Mouse (Mus musculus) adrenal gland, adult 18-20 months (tissue): Measurements from ENCODE around the gene Tulp2. TPM values are rescaled to one million over a fixed set of nuclear protein-coding genes. Genes with fewer than 3 reads are reported as not detected.
"Not testable (repeated sequence)": the region's sequence is repeated elsewhere in the genome, so short reads cannot be mapped to it uniquely, and the experiment has no call there.

ENCODE experiments used
- DNase-seq, 2 experiments: peaks; one replicate each; pipeline ENCODE4 v3.0.0; 2021 to 2022; ENCODE audit warnings: low spot score in 2 of 2
- total RNA-seq, 2 experiments: library from RNA; stranded (reverse); gene quantifications; 1 replicate in 1 of 2; 2 replicates in 1 of 2; pipeline ENCODE4 v1.2.3; 2021

Tulp2 gene
- total RNA-seq, 2 experiments from 2014 or later = 0.66 to 2.6 TPM

GRCm38 (mm10) chr7:45520605-45521004, 38.9 kb downstream of the Tulp2 start:
- DNase-seq = no peak

GRCm38 (mm10) chr7:45521728-45522184, 40.1 kb downstream of the Tulp2 start:
- DNase-seq = peak; percentile 69 to 80

DNA sequence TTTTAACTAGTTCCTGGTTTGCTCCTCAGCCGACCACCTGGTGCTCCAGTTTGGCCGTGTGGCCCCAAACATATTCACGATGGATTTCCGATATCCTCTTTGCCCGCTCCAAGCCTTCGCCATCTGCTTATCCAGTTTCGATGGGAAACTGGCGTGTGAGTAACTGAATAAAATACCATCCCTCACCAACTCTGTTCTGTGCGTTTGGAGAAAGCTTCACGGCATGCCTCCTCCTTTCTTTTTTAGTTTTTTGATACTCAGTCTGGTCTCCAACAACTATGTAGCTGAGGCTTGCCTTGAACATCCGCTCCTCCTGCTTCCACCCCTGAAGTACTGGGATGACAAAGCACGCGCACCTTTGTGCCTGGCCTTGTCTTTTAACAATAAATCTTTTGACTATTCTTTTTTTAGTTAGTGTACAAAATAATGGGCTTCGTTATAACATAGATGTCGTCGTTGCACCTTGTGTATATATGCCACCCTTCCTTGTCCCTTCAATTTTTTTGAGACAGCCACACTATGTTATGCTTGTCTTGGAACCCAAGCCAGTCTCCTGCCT, 40.6 kb downstream of the Tulp2 start:
- DNase-seq = no peak

- DNase-seq = no peak
These were observed 41.4 kb downstream of the Tulp2 start for GRCm38 (mm10) chr7:45522957-45523676.

DNA sequence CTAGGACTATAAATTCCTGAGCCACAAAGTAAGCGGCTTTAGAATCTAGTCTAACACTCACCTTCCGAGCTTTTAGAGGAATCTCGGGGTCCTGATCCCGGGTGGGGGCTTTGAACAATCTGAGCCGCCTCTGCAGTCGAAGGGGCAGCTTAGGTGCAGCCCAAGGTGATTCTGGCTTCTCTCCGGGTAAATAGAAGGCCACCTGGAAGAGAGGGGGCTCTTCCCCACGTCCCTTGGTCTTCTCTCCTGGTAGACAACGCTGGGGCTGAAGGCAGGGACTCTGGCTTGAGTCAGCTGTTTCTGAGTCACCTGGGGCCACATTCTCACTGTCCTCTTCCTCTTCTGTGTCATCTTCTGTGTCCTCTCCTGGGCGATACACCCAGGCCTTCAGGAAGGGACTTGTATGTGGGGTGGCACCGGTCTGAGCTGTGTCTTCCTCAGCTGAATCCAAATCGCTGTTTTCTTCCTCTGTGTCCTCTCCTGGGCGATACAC, 42.0 kb downstream of the Tulp2 start:
- DNase-seq = no peak

DNA sequence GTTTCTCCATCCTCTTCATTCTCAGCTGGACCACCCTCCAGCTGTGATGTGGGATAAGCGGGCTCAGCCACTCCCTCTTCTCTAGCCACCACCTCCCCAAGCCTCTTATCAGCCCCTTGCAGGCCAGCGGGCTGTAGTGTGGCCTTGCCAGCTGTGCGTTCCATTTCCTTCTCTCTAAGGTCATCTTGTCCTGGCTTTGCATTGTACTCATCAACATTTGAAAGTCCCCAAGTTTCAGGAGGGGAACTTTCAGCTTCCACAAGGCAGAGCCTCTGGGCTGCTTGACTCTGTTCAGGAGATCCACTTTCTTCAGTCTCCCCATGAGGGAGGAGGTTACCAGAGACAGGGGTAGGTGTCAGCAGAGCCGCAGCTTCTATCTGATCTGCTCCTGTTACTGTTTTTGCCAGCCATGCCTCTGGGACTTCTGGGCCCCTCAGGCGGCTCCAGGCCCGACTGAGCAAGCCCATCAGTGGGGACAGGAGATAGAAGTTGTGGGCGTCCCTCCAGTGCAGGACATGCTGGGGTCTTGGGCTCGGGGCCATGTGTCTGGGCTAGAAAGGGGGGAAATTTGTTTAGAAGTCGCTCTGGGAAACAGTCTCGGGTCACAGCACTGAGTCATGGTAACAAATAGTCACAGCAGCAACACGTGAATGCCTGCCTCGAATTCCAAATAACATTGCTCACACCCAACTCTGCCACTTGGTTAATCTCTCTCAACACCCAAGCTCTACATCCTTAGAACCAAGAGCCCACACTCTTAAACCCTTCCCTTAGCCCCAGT, 43.4 kb downstream of the Tulp2 start:
- DNase-seq = peak; percentile 41 to 48

DNA sequence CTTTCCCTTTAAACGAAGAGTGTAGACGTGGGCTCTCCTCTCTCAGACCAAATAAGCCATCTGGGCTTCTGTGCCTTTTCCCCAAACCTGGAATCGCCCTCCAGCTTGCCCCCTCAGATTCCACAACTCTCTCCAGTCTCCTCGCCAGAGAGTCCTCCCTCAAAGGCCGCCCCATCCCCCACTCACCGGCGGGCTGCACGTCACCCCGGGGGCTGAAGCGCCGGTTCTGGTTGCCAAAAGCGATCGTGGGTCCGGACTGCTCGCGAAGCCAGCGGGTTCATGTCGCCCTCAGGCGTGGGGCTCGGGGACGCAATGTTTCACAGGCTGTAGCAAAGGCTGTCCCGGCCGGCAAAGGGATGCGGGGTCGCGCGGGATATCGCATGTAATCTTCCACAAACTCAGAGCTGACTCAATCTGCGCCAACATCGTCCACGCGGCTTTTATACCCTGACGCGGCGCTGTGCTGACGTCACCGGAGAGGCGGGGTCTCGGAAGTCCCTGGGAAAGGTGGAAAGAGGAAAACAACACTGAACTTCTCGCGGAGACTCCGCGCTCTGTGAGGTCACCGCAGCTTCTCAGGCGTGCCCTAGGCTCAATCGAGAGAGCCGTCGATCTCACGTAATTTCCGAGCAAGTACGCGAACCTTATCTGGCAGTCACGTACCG, 44.3 kb downstream of the Tulp2 start, which contains the start of the genes Ppp1r15a and Plekha4:
Ppp1r15a (minus strand) TSS at position 460 of the 665 bp plus-strand sequence.
Plekha4 (plus strand) TSS at position 522 of the 665 bp plus-strand sequence.
- peak; percentile 98 for DNase-seq

DNA sequence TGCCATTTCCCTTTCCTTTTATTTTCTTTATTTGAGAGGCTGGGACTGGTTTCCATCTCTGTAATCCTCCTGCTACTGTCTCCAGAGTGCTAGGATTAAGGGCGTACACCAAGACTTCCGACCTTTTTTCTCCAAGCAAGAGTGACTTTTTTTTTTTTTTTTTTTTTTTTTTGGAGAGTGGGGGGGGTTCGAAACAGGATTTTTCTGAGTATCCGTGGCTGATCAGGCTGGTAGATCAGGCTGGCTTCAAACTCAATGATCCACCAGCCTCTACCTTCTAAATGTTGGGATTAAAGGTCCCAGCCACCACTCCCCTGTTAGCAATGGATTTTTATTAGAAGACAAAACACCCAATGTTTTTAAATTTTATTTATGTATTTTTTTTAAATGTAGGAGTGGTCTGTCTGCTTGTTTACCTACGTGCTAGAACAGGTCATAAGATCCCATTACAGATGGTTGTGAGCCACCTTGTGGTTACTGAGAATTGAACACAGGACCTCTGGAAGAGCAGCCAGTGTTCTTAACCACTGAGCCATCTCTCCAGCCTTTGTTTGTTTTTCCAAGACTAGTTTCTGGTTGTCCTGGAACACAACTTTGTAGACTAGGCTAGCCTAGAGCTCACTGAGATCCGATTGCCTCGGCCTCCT, 44.9 kb downstream of the Tulp2 start:
- no peak for DNase-seq

- not testable (repeated sequence) for DNase-seq
These were observed 45.5 kb downstream of the Tulp2 start for GRCm38 (mm10) chr7:45527169-45527568.

DNA sequence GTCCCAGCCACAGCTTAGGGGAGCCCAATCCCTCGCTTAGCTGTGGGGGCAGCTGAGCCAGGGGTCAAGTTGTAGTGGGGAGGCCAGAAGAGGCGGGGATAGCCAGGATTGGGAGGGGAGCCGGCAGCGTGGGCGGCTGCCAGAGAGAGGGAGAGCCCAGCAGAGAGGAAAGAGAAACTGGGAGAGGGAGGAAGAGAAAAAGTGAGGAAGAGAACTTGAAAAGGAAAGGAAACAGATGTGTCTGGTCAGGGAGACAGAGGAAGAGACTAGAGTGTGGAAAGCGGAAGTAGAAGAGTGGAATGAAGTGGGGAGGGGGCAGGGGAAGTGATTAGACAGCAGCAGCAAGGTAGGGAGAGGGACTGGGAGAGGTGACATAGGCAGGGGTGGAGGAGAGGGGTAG, 47.8 kb downstream of the Tulp2 start:
- no peak for DNase-seq

DNA sequence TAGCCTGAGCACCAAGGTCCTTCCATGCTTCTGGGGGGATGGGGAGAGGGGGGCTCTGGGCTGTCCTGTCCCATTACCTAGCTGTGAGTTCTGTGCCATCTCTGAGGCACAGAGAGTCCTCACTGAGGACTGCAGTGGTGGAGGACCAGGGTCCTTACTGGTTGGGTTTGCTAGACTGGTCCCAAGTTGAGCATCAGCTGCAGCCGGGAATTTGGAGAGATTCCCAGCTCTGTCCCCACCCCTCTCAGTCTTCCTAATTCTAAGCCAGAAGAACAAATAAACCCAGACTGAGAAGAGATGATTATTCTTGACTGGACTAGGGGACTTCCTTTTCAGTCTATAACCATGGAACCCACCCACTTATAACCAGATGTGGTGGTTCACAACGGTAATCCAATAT, 49.0 kb downstream of the Tulp2 start:
- DNase-seq = no peak

GRCm38 (mm10) chr7:45535676-45536075, 54.0 kb downstream of the Tulp2 start:
- no peak for DNase-seq

DNA sequence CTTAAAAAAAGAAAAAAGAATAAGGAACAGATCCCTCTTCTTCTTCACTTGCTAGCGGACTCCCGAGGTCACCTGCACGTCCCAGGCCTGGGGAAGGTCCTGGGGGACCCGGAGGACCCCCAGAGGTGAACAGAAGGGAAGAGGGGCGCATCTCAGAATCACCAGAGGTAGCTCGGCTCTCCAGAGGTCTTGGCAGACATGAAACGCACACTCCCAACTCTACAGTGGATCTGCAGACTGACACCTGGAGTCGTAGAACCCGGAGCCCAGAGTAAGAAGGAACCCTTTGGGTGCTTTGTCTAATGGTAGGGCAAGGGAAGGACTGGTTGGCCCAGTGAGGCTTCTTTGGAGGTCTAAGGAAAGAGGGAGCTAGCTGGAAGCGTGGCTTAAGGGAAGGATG, 55.9 kb downstream of the Tulp2 start:
- DNase-seq = no peak

DNA sequence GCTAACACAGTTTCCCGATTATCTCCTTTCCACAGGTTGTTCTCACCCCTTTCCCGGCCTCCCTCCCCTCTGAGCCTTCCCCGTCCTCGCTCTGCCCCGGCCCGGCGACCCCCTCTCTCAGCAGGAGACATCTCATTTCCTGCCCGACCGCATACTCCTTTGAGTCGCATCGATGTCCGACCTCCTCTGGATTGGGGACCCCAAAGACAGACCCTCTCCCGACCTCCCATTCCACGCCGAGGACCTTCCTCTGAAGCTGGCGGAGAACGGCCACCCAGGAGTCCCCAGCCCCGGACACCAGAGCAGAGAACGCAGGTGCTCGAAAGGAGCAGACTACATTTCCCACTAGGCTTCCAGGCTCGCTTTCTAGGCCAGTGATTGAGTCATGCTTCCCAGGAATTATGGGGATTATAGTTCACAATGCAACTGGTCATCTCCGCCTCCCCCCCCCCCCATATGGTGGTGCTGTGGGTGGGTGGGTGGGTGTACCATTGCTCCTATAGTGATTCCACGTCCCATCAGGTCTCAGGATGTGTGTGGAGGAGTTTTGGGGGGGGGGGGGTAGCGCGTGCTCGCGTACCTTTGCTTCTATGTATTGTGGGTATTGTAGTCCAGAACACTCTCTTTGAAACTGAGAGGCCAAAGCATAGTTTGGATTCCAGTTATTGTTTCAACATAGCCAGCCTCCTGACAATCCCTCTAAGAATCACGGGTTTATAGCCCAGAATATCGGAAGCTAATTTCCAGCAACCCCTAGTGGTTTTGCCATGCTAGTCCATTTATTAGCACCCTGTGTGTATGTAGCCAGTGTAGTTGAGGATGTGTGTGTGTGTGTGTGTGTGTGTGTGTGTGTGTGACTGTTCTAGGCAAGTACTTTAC, 56.7 kb downstream of the Tulp2 start:
- DNase-seq = peak in 1 of 2 experiments; percentile 39

- DNase-seq = no peak
These were observed 57.4 kb downstream of the Tulp2 start for GRCm38 (mm10) chr7:45539095-45539494.

DNA sequence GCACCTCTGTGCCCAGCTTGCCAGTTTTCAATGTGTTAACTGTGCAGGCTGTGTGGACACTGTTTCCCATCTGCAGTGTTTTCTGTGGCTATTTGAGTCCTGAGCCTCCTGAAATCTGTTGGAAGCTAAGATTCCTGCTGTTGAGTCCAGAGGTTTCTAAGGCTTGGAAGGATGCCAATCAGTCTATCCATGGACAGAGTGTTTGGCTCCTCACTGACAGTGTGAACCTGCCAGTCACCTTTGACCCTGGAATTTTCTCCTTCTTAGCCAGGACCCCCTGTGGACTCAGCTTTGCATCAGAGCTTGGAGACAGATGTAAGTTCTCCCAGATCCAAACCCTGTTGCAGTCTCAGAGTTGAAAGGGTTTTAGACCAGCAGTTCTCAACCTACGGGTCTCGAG, 58.5 kb downstream of the Tulp2 start:
- DNase-seq = no peak

- DNase-seq = no peak
These were observed 62.8 kb downstream of the Tulp2 start for GRCm38 (mm10) chr7:45544525-45544924.

DNA sequence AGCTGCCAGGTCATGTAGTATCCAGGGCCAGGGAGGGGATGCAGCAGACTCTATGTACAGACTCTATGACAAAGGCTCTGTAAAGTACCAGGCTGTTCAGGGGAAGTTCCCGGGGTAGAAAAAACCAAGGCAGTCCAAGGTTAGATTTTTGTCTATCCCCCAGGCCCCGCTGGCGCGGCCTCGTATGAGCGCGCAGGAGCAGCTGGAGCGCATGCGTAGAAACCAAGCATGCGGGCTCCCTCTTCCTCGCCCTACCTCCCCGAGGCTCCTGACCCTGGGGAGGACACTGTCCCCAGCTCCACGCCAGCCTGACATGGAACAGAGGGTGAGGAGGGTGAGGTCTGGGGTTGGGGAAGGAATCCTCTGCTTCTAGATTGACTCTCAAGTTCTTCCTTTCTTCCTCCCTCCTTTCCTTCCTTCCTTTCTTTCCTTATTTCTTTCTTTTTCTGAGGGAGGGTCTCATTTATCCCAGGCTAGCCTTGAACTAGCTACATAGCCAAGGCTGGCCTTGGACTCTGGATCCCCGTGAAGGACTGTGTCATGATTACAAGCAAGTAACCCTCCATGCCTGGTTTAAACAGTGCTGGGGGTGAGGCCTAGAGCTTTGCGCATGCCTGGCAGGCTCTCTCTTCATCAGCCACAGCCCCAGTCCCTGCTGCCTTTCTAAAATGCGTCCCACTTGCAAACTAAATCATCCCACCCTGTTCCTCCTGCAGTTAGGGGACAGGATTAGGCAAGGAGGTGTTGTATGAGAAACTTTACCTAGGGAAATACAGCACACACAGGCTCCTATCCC, 68.2 kb downstream of the Tulp2 start:
- no peak for DNase-seq
